Mouse (Mus musculus) thymus, adult 2 months (tissue): ENCODE data around the gene Fam83g. TPM values are rescaled to one million over a fixed set of nuclear protein-coding genes. Genes with fewer than 3 reads are reported as not detected.

Source experiments
- DNase-seq: peaks from one replicate; pipeline ENCODE4 v3.0.0; 2021
- H3K27ac ChIP-seq: fragments of 200-500 bp; 2 replicates; pipeline ENCODE4 v1.5.1; 2012; ENCODE audit warnings: low read length, control low read depth; ENCODE audit not compliant: control insufficient read depth, insufficient read depth
- H3K27me3 ChIP-seq: fragments of 200-500 bp; 2 replicates; pipeline ENCODE4 v1.6.1; 2012; ENCODE audit warnings: mild to moderate bottlenecking, low read length, moderate library complexity, mixed read lengths; ENCODE audit not compliant: control insufficient read depth, insufficient read depth
- H3K36me3 ChIP-seq: fragments of 200-500 bp; 2 replicates; pipeline ENCODE4 v1.6.1; 2012; ENCODE audit warnings: mild to moderate bottlenecking, low read length, moderate library complexity; ENCODE audit not compliant: control insufficient read depth, insufficient read depth
- H3K4me1 ChIP-seq: fragments of 200-500 bp; replicated peaks from 2 replicates; pipeline ENCODE4 v1.6.1; 2012; ENCODE audit warnings: low read length; ENCODE audit not compliant: control insufficient read depth, insufficient read depth
- H3K4me3 ChIP-seq: fragments of 200-500 bp; 2 replicates; pipeline ENCODE4 v1.5.1; 2012; ENCODE audit warnings: mild to moderate bottlenecking, low read length, control low read depth, moderate library complexity; ENCODE audit not compliant: control insufficient read depth, insufficient read depth
- CTCF ChIP-seq: fragments of 200-500 bp; IDR thresholded peaks from 2 replicates; pipeline ENCODE4 v1.5.1; 2012; ENCODE audit warnings: mild to moderate bottlenecking, control low read depth, low read length, moderate library complexity, borderline replicate concordance; ENCODE audit not compliant: control insufficient read depth, poor library complexity, insufficient read depth; ENCODE audit errors: extremely low read depth
- POLR2A ChIP-seq: fragments of 200-500 bp; IDR thresholded peaks from 2 replicates; pipeline ENCODE4 v1.6.1; 2012; ENCODE audit warnings: mild to moderate bottlenecking, low read length, control low read depth, moderate library complexity; ENCODE audit not compliant: control insufficient read depth, poor library complexity, insufficient read depth; ENCODE audit errors: extremely low read depth
- WGBS: fragments of 180-500 bp; shearing (Covaris S2); methylation state at CpG from one replicate; pipeline ENCODE4 v1.1.7; 2018; 5-methylcytosine and 5-hydroxymethylcytosine counted together
- polyA plus RNA-seq: library from polyadenylated mRNA; depleted of rRNA; stranded (reverse); fragments of >200 nt; gene quantifications from 2 replicates; pipeline ENCODE4 v1.2.3, GENCODE M21; 2012

Fam83g gene
- polyA plus RNA-seq, 1 experiment = 9.5 TPM

DNA sequence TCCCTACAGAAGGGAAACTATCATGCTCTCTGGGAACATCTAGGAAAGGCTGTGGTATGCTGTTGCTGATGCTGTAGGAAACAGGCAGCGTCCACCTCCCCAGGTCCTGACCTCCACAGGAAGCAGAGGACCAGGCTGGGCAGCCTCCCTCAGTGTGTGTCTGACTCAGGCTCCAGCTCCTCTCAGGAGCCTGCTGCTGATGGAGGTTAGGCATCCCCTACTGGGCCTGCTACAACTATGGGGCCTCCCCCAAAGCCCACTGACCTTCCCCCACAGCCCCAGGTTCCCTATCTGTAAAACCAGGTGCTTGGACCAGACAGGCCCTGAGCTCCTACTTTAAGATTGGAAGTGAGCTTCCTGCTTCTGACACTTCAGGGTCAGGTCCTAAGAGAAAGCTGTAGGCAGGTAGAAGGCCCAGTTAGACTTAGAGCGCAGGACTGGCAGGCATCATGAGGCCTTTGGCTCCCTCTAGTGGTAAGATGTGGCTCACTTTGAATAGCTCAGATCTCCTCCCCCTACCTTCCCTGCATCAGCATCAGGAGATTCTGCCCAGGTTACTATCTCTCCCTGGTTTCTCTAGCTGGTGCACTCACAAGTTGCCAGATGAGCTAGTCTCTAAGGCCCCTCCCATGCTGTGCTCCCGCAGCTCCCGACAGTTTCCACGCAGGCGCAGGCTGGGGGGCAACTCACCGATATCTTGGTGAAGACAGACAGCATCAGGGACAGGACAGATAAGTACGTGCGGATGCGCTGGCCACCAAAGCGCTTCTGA, 30.6 kb downstream of the Fam83g start:
- peak; percentile 73 for DNase-seq
- Histone ChIP-seq H3K27me3 (no peaks in the 10 kb centered on the region), H3K36me3 (no peaks in the 10 kb centered on the region), H3K4me1 (no peaks in the 10 kb centered on the region), H3K27ac (no peak overlapping the region), H3K4me3 (no peak overlapping the region)
- TF ChIP-seq CTCF (no peak; the same call in 1 of the 2 replicates), POLR2A (no peak)
- WGBS = 49% methylated on average over 11 of the region's 11 CpGs

DNA sequence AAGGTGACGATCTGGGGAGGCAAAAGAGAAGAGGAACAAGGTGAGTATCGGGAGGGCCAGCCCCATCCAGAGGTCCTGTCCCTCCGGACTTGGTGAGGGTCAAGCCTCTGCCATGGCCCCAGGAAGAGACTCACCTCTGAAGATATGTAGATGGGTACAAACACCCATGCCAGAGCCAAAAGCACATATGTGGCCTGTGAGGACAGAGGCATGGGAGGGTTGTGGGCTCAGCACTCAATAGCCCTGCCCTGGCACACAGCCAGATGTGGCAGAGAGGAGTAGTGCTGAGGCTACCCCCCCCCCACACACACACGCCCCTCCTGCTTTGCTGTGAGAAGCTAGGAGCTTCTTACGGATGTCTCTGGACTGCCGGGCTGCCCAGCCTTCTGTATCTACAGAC, 31.2 kb downstream of the Fam83g start:
- Histone ChIP-seq H3K4me1 (no peaks in the 10 kb centered on the region), H3K4me3 (no peak overlapping the region), H3K27ac (no peak overlapping the region), H3K27me3 (no peaks in the 10 kb centered on the region), H3K36me3 (no peaks in the 10 kb centered on the region)
- TF ChIP-seq CTCF (no peak), POLR2A (no peak)
- no peak for DNase-seq
- 74% methylated on average over 6 of the region's 6 CpGs for WGBS

DNA sequence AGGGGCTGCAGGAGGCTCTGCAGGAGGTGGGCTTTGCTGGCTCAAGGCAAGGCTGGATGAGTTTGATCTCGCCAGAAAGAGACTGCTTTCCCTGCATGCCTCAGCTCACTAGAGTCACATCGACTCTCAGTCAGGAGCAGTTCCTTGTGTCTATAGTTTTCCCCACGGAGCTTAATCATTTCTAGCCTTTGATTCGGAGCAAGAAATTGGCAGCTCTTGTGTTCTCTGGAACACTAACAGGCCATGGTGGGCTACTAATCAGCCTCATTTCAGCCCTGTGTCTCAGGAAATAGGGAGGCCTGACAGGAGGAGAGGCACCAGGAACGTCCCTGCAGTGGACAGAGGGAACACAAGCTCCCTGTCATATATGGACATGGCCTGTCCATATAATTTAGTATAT, 34.1 kb downstream of the Fam83g start:
- Histone ChIP-seq H3K4me1 (no peaks in the 10 kb centered on the region), H3K4me3 (no peak overlapping the region), H3K36me3 (no peaks in the 10 kb centered on the region), H3K27me3 (no peaks in the 10 kb centered on the region), H3K27ac (no peak overlapping the region)
- DNase-seq = no peak
- WGBS = 86% methylated on average over 5 of the region's 5 CpGs
- TF ChIP-seq POLR2A (no peak), CTCF (no peak)

DNA sequence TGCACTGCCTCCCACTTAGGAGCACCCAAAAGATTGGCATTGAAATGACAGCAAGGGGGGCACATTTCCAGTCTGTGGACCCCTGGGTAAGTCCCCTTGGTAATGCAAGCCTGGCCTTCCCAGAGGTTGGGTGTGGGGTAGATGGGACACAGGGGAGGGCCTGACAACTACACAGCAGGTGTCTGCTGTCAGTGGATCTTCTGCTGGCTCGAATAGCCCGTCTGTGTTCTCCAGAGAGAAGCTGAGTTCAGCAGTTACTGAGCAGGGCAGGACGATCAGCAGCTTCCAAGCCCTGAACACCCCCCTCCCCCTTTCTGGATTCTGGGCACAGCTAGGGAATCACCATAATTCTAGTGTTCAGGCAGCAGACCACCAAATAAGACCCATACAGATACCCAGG, 35.5 kb downstream of the Fam83g start:
- H3K4me1 ChIP-seq = no peaks in the 10 kb centered on the region
- 90% methylated on average over 3 of the region's 3 CpGs for WGBS
- no peak overlapping the region for H3K27ac ChIP-seq
- no peaks in the 10 kb centered on the region for H3K36me3 ChIP-seq
- DNase-seq = no peak
- H3K4me3 ChIP-seq = no peak overlapping the region
- H3K27me3 ChIP-seq = no peaks in the 10 kb centered on the region
- TF ChIP-seq POLR2A (no peak), CTCF (no peak)

DNA sequence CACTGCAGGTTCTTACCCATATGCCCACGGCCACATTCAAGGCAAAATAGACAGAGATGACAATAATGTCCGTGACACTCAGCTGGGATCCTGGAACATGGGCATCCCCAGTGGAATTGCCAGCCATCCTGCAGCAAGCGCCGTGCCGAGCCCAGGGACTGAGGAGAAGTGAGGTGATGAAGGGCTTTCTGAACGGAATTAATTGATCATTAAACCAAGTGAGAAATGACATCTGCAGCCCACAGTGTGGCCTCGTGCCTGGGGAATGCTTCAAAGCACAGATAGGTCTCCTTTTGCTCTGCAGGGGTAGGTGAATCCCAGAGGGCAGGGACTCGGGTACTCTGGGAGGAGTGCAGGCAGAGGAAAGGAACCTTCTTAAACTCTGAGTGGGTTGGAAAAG, 35.9 kb downstream of the Fam83g start:
- TF ChIP-seq POLR2A (no peak), CTCF (no peak)
- Histone ChIP-seq H3K4me3 (no peak overlapping the region), H3K4me1 (no peaks in the 10 kb centered on the region), H3K36me3 (no peaks in the 10 kb centered on the region), H3K27ac (no peak overlapping the region), H3K27me3 (no peaks in the 10 kb centered on the region)
- WGBS = 93% methylated on average over 8 of the region's 8 CpGs
- no peak for DNase-seq

DNA sequence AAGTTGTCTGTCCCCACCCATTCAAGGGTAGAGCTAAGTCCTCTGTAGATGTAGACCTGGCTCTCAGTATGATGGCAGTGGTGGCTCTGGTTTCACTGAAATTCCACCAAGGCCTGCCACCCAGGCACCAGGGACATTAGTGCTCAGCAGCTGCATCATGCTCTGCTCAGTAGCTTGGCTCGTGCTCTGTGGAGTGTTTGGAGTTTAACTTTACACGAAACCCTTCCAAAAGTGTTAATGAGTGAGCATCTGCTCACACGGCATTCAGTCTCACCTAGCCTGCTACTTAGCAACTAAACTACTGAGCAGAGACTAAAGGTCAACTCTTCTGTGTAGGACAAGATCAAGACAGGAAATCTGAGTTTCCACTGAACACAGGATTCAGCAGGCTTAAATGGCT, 36.7 kb downstream of the Fam83g start, which contains the start of gene Slc5a10:
TSS of gene Slc5a10 (minus strand) at position 191 of the 400 bp plus-strand sequence.
- Histone ChIP-seq H3K36me3 (no peaks in the 10 kb centered on the region), H3K4me3 (no peak within 1 kb of the TSS), H3K4me1 (no peaks in the 10 kb centered on the region), H3K27me3 (no peaks in the 10 kb centered on the region), H3K27ac (no peak within 1 kb of the TSS)
- TF ChIP-seq CTCF (no peak), POLR2A (no peak)
- DNase-seq = no peak
- 98% methylated on average over 3 of the region's 3 CpGs for WGBS

DNA sequence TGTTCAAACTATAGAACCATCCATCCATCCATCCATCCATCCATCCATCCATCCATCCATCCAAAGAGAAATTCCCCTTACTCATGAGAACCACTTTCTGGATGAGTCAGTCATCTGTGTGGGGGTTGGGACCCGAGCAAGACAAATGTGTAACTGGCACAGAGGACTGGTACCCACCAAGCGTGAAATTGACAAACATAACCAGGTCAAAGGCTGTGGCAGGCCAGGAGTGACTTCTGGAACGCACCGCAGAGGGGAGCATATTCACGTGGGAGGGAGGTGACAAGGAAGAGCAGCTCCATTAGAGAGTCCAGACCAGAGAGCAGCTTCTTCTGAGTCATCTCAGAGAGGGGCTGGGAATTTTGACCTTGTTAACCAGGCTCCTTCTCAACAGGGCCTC, 38.2 kb downstream of the Fam83g start:
- Histone ChIP-seq H3K36me3 (no peaks in the 10 kb centered on the region), H3K27me3 (no peaks in the 10 kb centered on the region), H3K4me3 (no peak overlapping the region), H3K27ac (no peak overlapping the region), H3K4me1 (no peaks in the 10 kb centered on the region)
- WGBS = 88% methylated on average over 5 of the region's 5 CpGs
- TF ChIP-seq CTCF = no peak
- TF ChIP-seq POLR2A = no peak
- DNase-seq = no peak
